Mouse (Mus musculus): ENCODE data around the gene Grasp. TPM values are rescaled to one million over a fixed set of nuclear protein-coding genes. Genes with fewer than 3 reads are reported as not detected.

Gene Grasp
- polyA plus RNA-seq, 1 experiment from 2014 or later: 6.1 TPM

DNA sequence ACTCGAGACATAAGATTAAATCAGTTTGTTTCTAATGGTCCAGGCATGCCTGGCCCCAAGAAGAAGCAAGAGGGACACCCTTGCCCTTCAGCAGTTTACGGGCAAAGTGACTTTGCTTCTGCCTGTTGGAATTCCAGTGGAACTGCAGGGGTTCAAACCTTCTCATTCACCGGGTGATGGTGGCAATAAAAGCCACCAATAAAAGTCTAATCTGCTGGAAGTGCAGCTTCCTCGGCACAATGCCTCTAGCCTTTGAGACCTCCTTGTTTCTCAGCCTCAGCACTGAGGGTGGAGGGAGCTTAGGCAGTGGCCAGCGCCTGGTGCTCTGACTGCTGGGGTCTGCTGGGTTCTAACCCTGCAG, 42.9 kb upstream of the Grasp start:
- no peaks in the 10 kb centered on the region for H3K9me3 ChIP-seq (ENCODE audit: control insufficient read depth, low read length)
- 34% methylated on average over 5 of the region's 5 CpGs for WGBS
- ATAC-seq (ENCODE audit: low read depth): no peak
- no peak overlapping the region for H3K4me2 ChIP-seq (ENCODE audit: low read depth, low read length)
- no peaks in the 10 kb centered on the region for H3K36me3 ChIP-seq (ENCODE audit: control insufficient read depth, insufficient read depth, low read length)
- H3K4me3 ChIP-seq (ENCODE audit: low read length): no peak overlapping the region
- H3K27me3 ChIP-seq (ENCODE audit: control insufficient read depth, insufficient read depth, low read depth, low read length): no peaks in the 10 kb centered on the region
- H3K4me1 ChIP-seq (replicated peaks; ENCODE audit: control insufficient read depth, insufficient read depth, low read length): peaks cover 64% of the 10 kb centered on the region
- no peak overlapping the region for H3K9ac ChIP-seq (ENCODE audit: low read length)
- 0 out of 2 replicates have a peak overlapping the region, but pooled peaks have one; percentile 24 for H3K27ac ChIP-seq (ENCODE audit: low read length)

GRCm38 (mm10) chr15:101181500-101181899, 42.5 kb upstream of the Grasp start:
- Histone ChIP-seq H3K27me3 (ENCODE audit: control insufficient read depth, insufficient read depth, low read depth, low read length) (no peaks in the 10 kb centered on the region), H3K27ac (ENCODE audit: low read length) (0 out of 2 replicates have a peak overlapping the region, but pooled peaks have one; percentile 24), H3K9ac (ENCODE audit: low read length) (no peak overlapping the region), H3K4me3 (ENCODE audit: low read length) (no peak overlapping the region), H3K9me3 (ENCODE audit: control insufficient read depth, low read length) (no peaks in the 10 kb centered on the region), H3K36me3 (ENCODE audit: control insufficient read depth, insufficient read depth, low read length) (no peaks in the 10 kb centered on the region), H3K4me1 (replicated peaks; ENCODE audit: control insufficient read depth, insufficient read depth, low read length) (peaks cover 61% of the 10 kb centered on the region), H3K4me2 (ENCODE audit: low read depth, low read length) (no peak overlapping the region)
- WGBS: 53% methylated on average over 4 of the region's 4 CpGs
- ATAC-seq (ENCODE audit: low read depth): no peak

DNA sequence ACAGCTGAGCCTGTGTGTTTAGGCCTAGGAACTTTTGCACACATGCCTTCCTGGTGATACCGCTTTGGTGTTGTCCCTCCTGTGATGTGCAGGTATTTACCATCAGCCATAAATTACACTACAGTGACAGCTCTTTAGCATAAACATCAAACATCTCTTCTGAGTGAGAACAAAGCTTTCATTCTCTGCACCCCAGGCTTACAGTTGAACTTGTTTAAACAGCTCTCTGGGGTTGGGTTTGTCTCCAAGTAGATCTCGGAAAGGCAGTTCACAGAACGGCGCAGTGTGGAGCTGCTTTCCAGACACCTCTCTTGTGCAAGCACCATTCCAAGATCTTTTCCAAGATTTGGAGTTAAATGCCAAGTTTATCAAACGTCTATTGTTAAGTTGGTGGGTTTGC, 41.3 kb upstream of the Grasp start:
- Histone ChIP-seq H3K4me2 (ENCODE audit: low read depth, low read length) (peak overlapping the region; percentile 23; the same call in 1 of the 2 replicates), H3K9ac (ENCODE audit: low read length) (no peak overlapping the region), H3K4me1 (replicated peaks; ENCODE audit: control insufficient read depth, insufficient read depth, low read length) (peaks cover 51% of the 10 kb centered on the region), H3K36me3 (ENCODE audit: control insufficient read depth, insufficient read depth, low read length) (no peaks in the 10 kb centered on the region), H3K9me3 (ENCODE audit: control insufficient read depth, low read length) (no peaks in the 10 kb centered on the region), H3K27me3 (ENCODE audit: control insufficient read depth, insufficient read depth, low read depth, low read length) (no peaks in the 10 kb centered on the region), H3K27ac (ENCODE audit: low read length) (peak overlapping the region; percentile 91), H3K4me3 (ENCODE audit: low read length) (no peak overlapping the region)
- 34% methylated on average over 5 of the region's 5 CpGs for WGBS
- ATAC-seq (ENCODE audit: low read depth): peak; percentile 65

DNA sequence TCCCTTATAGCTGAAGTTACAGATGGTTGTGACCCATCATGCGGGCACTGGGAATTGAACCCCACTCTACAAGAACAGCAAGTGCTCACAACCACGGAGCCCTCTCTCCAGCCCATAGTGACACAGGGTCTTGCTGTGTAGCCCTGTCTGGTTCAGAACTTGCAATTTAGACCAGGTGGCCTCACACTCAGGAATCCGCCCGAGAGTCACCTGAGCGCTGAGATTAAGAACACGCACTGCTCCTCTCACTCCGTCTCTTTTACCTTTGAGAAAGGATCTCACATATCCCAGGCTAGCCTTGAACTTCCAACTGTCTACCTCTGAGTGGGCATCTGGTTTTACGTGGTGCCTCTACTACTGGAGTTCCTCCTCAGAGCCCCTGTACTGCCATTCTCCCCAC, 39.7 kb upstream of the Grasp start:
- H3K27ac ChIP-seq (ENCODE audit: low read length): peak overlapping the region; percentile 91; the same call in 1 of the 2 replicates
- ATAC-seq (ENCODE audit: low read depth): no peak
- no peak overlapping the region for H3K4me2 ChIP-seq (ENCODE audit: low read depth, low read length)
- no peaks in the 10 kb centered on the region for H3K27me3 ChIP-seq (ENCODE audit: control insufficient read depth, insufficient read depth, low read depth, low read length)
- H3K4me1 ChIP-seq (replicated peaks; ENCODE audit: control insufficient read depth, insufficient read depth, low read length): peaks cover 39% of the 10 kb centered on the region
- no peak overlapping the region for H3K9ac ChIP-seq (ENCODE audit: low read length)
- 88% methylated on average over 8 of the region's 8 CpGs for WGBS
- no peaks in the 10 kb centered on the region for H3K36me3 ChIP-seq (ENCODE audit: control insufficient read depth, insufficient read depth, low read length)
- no peaks in the 10 kb centered on the region for H3K9me3 ChIP-seq (ENCODE audit: control insufficient read depth, low read length)
- no peak overlapping the region for H3K4me3 ChIP-seq (ENCODE audit: low read length)

- H3K9me3 ChIP-seq (ENCODE audit: control insufficient read depth, low read length): no peaks in the 10 kb centered on the region
- 95% methylated on average over 3 of the region's 3 CpGs for WGBS
- no peak overlapping the region for H3K9ac ChIP-seq (ENCODE audit: low read length)
- H3K36me3 ChIP-seq (ENCODE audit: control insufficient read depth, insufficient read depth, low read length): no peaks in the 10 kb centered on the region
- H3K27me3 ChIP-seq (ENCODE audit: control insufficient read depth, insufficient read depth, low read depth, low read length): no peaks in the 10 kb centered on the region
- peaks cover 34% of the 10 kb centered on the region for H3K4me1 ChIP-seq (replicated peaks; ENCODE audit: control insufficient read depth, insufficient read depth, low read length)
- ATAC-seq (ENCODE audit: low read depth): no peak
- H3K4me2 ChIP-seq (ENCODE audit: low read depth, low read length): no peak overlapping the region
- H3K4me3 ChIP-seq (ENCODE audit: low read length): no peak overlapping the region
- H3K27ac ChIP-seq (ENCODE audit: low read length): no peak overlapping the region
These were observed 38.4 kb upstream of the Grasp start for GRCm38 (mm10) chr15:101185549-101185948.

- H3K27ac ChIP-seq (ENCODE audit: low read length): no peak overlapping the region
- peaks cover 30% of the 10 kb centered on the region for H3K4me1 ChIP-seq (replicated peaks; ENCODE audit: control insufficient read depth, insufficient read depth, low read length)
- no peaks in the 10 kb centered on the region for H3K27me3 ChIP-seq (ENCODE audit: control insufficient read depth, insufficient read depth, low read depth, low read length)
- no peak overlapping the region for H3K4me3 ChIP-seq (ENCODE audit: low read length)
- H3K4me2 ChIP-seq (ENCODE audit: low read depth, low read length): no peak overlapping the region
- no peak for ATAC-seq (ENCODE audit: low read depth)
- no peaks in the 10 kb centered on the region for H3K36me3 ChIP-seq (ENCODE audit: control insufficient read depth, insufficient read depth, low read length)
- no peaks in the 10 kb centered on the region for H3K9me3 ChIP-seq (ENCODE audit: control insufficient read depth, low read length)
- 53% methylated on average over 5 of the region's 5 CpGs for WGBS
- no peak overlapping the region for H3K9ac ChIP-seq (ENCODE audit: low read length)
These were observed 36.1 kb upstream of the Grasp start for GRCm38 (mm10) chr15:101187907-101188306.

GRCm38 (mm10) chr15:101189981-101190761, 33.8 kb upstream of the Grasp start:
- H3K27ac ChIP-seq (ENCODE audit: low read length): no peak overlapping the region

DNA sequence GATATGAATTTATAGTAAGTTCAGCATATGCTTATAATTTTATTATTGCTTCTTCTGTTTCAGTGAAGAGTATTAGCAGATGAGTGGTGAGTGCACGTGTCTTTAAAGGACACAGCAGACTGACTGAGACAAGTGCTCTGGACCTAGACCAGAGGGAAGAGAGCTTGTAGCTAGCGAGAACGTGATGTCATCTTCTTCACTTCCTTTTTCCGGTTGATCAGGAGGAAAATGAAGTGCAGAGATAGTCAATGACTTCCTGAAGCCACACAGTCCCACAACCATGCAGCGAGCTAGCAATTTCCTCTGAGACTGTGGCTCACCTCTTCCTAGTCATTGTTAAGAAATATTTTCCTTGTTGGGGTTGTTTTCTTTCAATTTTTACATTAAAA, 33.2 kb upstream of the Grasp start:
- Histone ChIP-seq H3K4me1 (replicated peaks; ENCODE audit: control insufficient read depth, insufficient read depth, low read length) (peaks cover 18% of the 10 kb centered on the region), H3K27ac (ENCODE audit: low read length) (no peak overlapping the region), H3K27me3 (ENCODE audit: control insufficient read depth, insufficient read depth, low read depth, low read length) (no peaks in the 10 kb centered on the region), H3K4me2 (ENCODE audit: low read depth, low read length) (no peak overlapping the region), H3K9me3 (ENCODE audit: control insufficient read depth, low read length) (no peaks in the 10 kb centered on the region), H3K9ac (ENCODE audit: low read length) (no peak overlapping the region), H3K36me3 (ENCODE audit: control insufficient read depth, insufficient read depth, low read length) (peaks cover 13% of the 10 kb centered on the region), H3K4me3 (ENCODE audit: low read length) (no peak overlapping the region)
- ATAC-seq (ENCODE audit: low read depth): no peak
- WGBS: 59% methylated on average over 5 of the region's 5 CpGs

More at GRCm38 (mm10) chr15:101189981-101190761, 33.8 kb upstream of the Grasp start:
- no peak overlapping the region for H3K4me2 ChIP-seq (ENCODE audit: low read depth, low read length)
- no peaks in the 10 kb centered on the region for H3K9me3 ChIP-seq (ENCODE audit: control insufficient read depth, low read length)
- ATAC-seq (ENCODE audit: low read depth): no peak
- 74% methylated on average over 10 of the region's 10 CpGs for WGBS
- peaks cover 7% of the 10 kb centered on the region for H3K36me3 ChIP-seq (ENCODE audit: control insufficient read depth, insufficient read depth, low read length)
- peaks cover 18% of the 10 kb centered on the region for H3K4me1 ChIP-seq (replicated peaks; ENCODE audit: control insufficient read depth, insufficient read depth, low read length)
- H3K4me3 ChIP-seq (ENCODE audit: low read length): no peak overlapping the region
- no peaks in the 10 kb centered on the region for H3K27me3 ChIP-seq (ENCODE audit: control insufficient read depth, insufficient read depth, low read depth, low read length)
- H3K9ac ChIP-seq (ENCODE audit: low read length): no peak overlapping the region

- Histone ChIP-seq H3K4me1 (replicated peaks; ENCODE audit: control insufficient read depth, insufficient read depth, low read length) (peaks cover 18% of the 10 kb centered on the region), H3K9me3 (ENCODE audit: control insufficient read depth, low read length) (no peaks in the 10 kb centered on the region), H3K4me2 (ENCODE audit: low read depth, low read length) (no peak overlapping the region), H3K9ac (ENCODE audit: low read length) (no peak overlapping the region), H3K27me3 (ENCODE audit: control insufficient read depth, insufficient read depth, low read depth, low read length) (no peaks in the 10 kb centered on the region), H3K27ac (ENCODE audit: low read length) (peak overlapping the region; percentile 3; the same call in 1 of the 2 replicates), H3K4me3 (ENCODE audit: low read length) (no peak overlapping the region), H3K36me3 (ENCODE audit: control insufficient read depth, insufficient read depth, low read length) (peaks cover 18% of the 10 kb centered on the region)
- WGBS: 41% methylated on average over 13 of the region's 13 CpGs
- peak; percentile 57; the same call in 1 of the 2 replicates for ATAC-seq (ENCODE audit: low read depth)
These were observed 32.3 kb upstream of the Grasp start for GRCm38 (mm10) chr15:101191459-101192259.

Data from lung, embryonic 16.5 days (tissue).